Mouse (Mus musculus) adrenal gland, adult 2 months (tissue): Measurements from ENCODE around the gene Lamc3. TPM values are rescaled to one million over a fixed set of nuclear protein-coding genes. Genes with fewer than 3 reads are reported as not detected.

Experiments used
- DNase-seq: peaks from one replicate; pipeline ENCODE4 v3.0.0; 2021
- long read RNA-seq: library from polyadenylated mRNA; stranded (forward); transcript quantifications from one replicate; pipeline ENCODE4 v2.0.0, GENCODE M21; 2021
- polyA plus RNA-seq: library from polyadenylated mRNA; depleted of rRNA; stranded (reverse); fragments of >200 nt; gene quantifications from 2 replicates; pipeline ENCODE4 v1.2.3, GENCODE M21; 2012; rRNA removed
- total RNA-seq, 2 experiments: library from RNA; stranded (reverse); gene quantifications; 2 replicates each; pipeline ENCODE4 v1.2.3; 2021

The Lamc3 gene
- 10 to 100 TPM; 12.2 to 17.1 TPM for total RNA-seq
- polyA plus RNA-seq = 23.4 and 25.0 TPM in 2 replicates
- long read RNA-seq, full-length matches to known transcripts = 4 of 11 reads
- long read RNA-seq, partial matches to known transcripts = 5 of 11 reads
- long read RNA-seq, other reads (novel, unspliced or antisense) = 2 of 11 reads

- DNase-seq = peak; percentile 62
Observed at GRCm38 (mm10) chr2:31887030-31887429, at the start of gene Lamc3. Gene Lamc3, plus strand, starts transcription at chr2:31887291.

- no peak for DNase-seq
Observed at GRCm38 (mm10) chr2:31838868-31839267, 48.2 kb upstream of the Lamc3 start.

- no peak for DNase-seq
Observed at GRCm38 (mm10) chr2:31844729-31845136, 42.4 kb upstream of the Lamc3 start.

- DNase-seq = no peak
Observed at GRCm38 (mm10) chr2:31845512-31845895, 41.6 kb upstream of the Lamc3 start.

GRCm38 (mm10) chr2:31845896-31846691 is 41.0 kb upstream of the Lamc3 start, which contains the start of gene Fibcd1:
Gene Fibcd1, minus strand, starts transcription at chr2:31846005.
- peak; percentile 10 for DNase-seq

GRCm38 (mm10) chr2:31846692-31847660 is 40.1 kb upstream of the Lamc3 start:
- no peak for DNase-seq

- DNase-seq = no peak
Observed at GRCm38 (mm10) chr2:31847908-31848307, 39.2 kb upstream of the Lamc3 start.

- no peak for DNase-seq
Observed at GRCm38 (mm10) chr2:31850141-31850540, 37.0 kb upstream of the Lamc3 start.

GRCm38 (mm10) chr2:31855991-31856390 is 31.1 kb upstream of the Lamc3 start:
- DNase-seq = peak; percentile 7

GRCm38 (mm10) chr2:31857180-31857579 is 29.9 kb upstream of the Lamc3 start:
- DNase-seq = no peak

- DNase-seq = no peak
Observed at GRCm38 (mm10) chr2:31858500-31858899, 28.6 kb upstream of the Lamc3 start.

GRCm38 (mm10) chr2:31862919-31863318 is 24.2 kb upstream of the Lamc3 start:
- no peak for DNase-seq

- DNase-seq = no peak
Observed at GRCm38 (mm10) chr2:31863766-31864165, 23.3 kb upstream of the Lamc3 start.

- no peak for DNase-seq
Observed at GRCm38 (mm10) chr2:31864891-31865290, 22.2 kb upstream of the Lamc3 start.

GRCm38 (mm10) chr2:31865322-31865721 is 21.8 kb upstream of the Lamc3 start:
- no peak for DNase-seq

GRCm38 (mm10) chr2:31865794-31866193 is 21.3 kb upstream of the Lamc3 start:
- DNase-seq = no peak

GRCm38 (mm10) chr2:31867773-31868537 is 19.1 kb upstream of the Lamc3 start:
- no peak for DNase-seq

- DNase-seq = no peak
Observed at GRCm38 (mm10) chr2:31868538-31869164, 18.4 kb upstream of the Lamc3 start.

- DNase-seq = no peak
Observed at GRCm38 (mm10) chr2:31869692-31870091, 17.4 kb upstream of the Lamc3 start.

- no peak for DNase-seq
Observed at GRCm38 (mm10) chr2:31870683-31871082, 16.4 kb upstream of the Lamc3 start.

- no peak for DNase-seq
Observed at GRCm38 (mm10) chr2:31874290-31874855, 12.7 kb upstream of the Lamc3 start.
